Mouse (Mus musculus): ENCODE measurements at regions not wholly inside any gene's neighbourhood (a gene's known extent, or its start where the extent isn't known, plus 50 kb on each side); places are given as distances from the start of the nearest gene placed in this dataset.

DNA sequence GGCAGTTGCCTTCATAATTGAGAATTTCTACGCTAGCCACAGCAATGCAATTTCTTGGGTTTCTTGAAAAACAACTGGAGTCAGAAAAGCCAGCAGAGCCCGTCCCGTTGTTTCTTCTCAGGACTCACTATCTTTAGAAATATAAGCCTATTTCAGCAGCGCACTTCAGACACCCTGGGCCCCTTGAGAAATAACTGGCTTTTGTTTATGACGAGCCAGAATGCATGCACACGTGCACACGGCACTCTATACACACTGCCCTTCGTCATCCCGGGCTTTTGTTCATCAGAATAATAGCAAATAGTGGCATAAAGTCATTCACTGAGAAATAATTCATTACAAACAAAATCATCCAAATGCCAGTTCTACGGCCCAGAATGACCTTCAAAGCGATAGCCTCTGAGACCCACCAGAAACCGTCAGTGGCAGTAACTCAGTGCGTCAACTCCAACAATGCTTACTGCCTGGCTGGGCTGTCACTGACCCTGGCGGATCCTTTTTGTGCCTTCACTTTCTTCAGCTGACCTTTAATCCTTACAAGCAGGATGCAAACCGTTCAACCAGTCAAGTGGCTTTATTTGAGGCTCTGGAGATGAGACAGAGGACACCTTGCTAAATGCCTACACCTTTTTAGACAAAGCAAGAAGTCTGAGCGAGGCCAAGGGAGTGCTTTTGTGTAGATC, 126.7 kb upstream of the Smarca2 start:
- TF ChIP-seq CTCF (IDR thresholded peaks at IDR 0.05; ENCODE audit: low read depth) (no peak), EP300 (IDR thresholded peaks at IDR 0.05; ENCODE audit: low read depth) (no peak)

All from heart, postnatal 0 days (tissue).